Mouse (Mus musculus): ENCODE results near the gene Zfx. TPM values are rescaled to one million over a fixed set of nuclear protein-coding genes. Genes with fewer than 3 reads are reported as not detected.
A peak's percentile ranks its signal among the peaks of the same experiment; 100 is the strongest.

The Zfx gene
- 37.4 and 39.4 TPM in 2 replicates for total RNA-seq (2021)
- long read RNA-seq, full-length matches to known transcripts: 1 of 10 reads
- long read RNA-seq, partial matches to known transcripts: 4 of 10 reads
- long read RNA-seq, other reads (novel, unspliced or antisense): 5 of 10 reads

GRCm38 (mm10) chrX:94123059-94123839, at the start of gene Zfx:
TSS of gene Zfx (minus strand) at chrX:94123702.
- peak; percentile 63 for DNase-seq

GRCm38 (mm10) chrX:94169348-94169747, 45.8 kb upstream of the Zfx start:
- DNase-seq: no peak

- DNase-seq: no peak
Observed at GRCm38 (mm10) chrX:94152251-94152830, 28.8 kb upstream of the Zfx start.

GRCm38 (mm10) chrX:94150471-94150870, 27.0 kb upstream of the Zfx start:
- no peak for DNase-seq

GRCm38 (mm10) chrX:94142004-94142771, 18.7 kb upstream of the Zfx start:
- no peak for DNase-seq

GRCm38 (mm10) chrX:94140080-94140479, 16.6 kb upstream of the Zfx start:
- no peak for DNase-seq

GRCm38 (mm10) chrX:94138256-94138655, 14.8 kb upstream of the Zfx start:
- no peak for DNase-seq

- DNase-seq: no peak
Observed at GRCm38 (mm10) chrX:94135084-94135483, 11.6 kb upstream of the Zfx start.

- DNase-seq: no peak
Observed at GRCm38 (mm10) chrX:94133551-94133950, 10.0 kb upstream of the Zfx start.

- DNase-seq: no peak
Observed at GRCm38 (mm10) chrX:94132239-94132638, 8.7 kb upstream of the Zfx start.

GRCm38 (mm10) chrX:94129712-94130111, 6.2 kb upstream of the Zfx start:
- no peak for DNase-seq

GRCm38 (mm10) chrX:94125950-94126349, 2.4 kb upstream of the Zfx start:
- no peak for DNase-seq

GRCm38 (mm10) chrX:94122709-94123058, 818 bp downstream of the Zfx start:
- no peak for DNase-seq

- DNase-seq: peak; percentile 80
Observed at GRCm38 (mm10) chrX:94121866-94122708, 1.4 kb downstream of the Zfx start.

- peak; percentile 3 for DNase-seq
Observed at GRCm38 (mm10) chrX:94121161-94121856, 2.2 kb downstream of the Zfx start.

GRCm38 (mm10) chrX:94118350-94118749, 5.2 kb downstream of the Zfx start:
- DNase-seq: no peak

GRCm38 (mm10) chrX:94115882-94116281, 7.6 kb downstream of the Zfx start:
- DNase-seq: no peak

GRCm38 (mm10) chrX:94105964-94106363, 17.5 kb downstream of the Zfx start:
- DNase-seq: no peak

- DNase-seq: no peak
Observed at GRCm38 (mm10) chrX:94102938-94103337, 20.6 kb downstream of the Zfx start.

- DNase-seq: no peak
Observed at GRCm38 (mm10) chrX:94100561-94100960, 22.9 kb downstream of the Zfx start.

- DNase-seq: no peak
Observed at GRCm38 (mm10) chrX:94091001-94091400, 32.5 kb downstream of the Zfx start.
